Mouse (Mus musculus) liver, embryonic 18 days (tissue): ENCODE data around the gene Nup188. TPM values are rescaled to one million over a fixed set of nuclear protein-coding genes. Genes with fewer than 3 reads are reported as not detected.

Source experiments
- polyA plus RNA-seq: library from polyadenylated mRNA; depleted of rRNA; stranded (reverse); fragments of >200 nt; gene quantifications from 2 replicates; pipeline ENCODE4 v1.2.3, GENCODE M21; 2012; rRNA removed

Nup188 gene
- 8.1 and 9.4 TPM in 2 replicates for polyA plus RNA-seq

GRCm38 (mm10) chr2:30286192-30287026 lies at the start of gene Nup188, which contains the start of gene Dolk:
Gene Nup188, plus strand, starts transcription at chr2:30286397.
Gene Dolk, minus strand, starts transcription at chr2:30286334.

GRCm38 (mm10) chr2:30237199-30237880 lies 48.9 kb upstream of the Nup188 start, which contains the start of gene Lrrc8a:
Gene Lrrc8a, plus strand, starts transcription at chr2:30237715.

GRCm38 (mm10) chr2:30240267-30240666 lies 45.9 kb upstream of the Nup188 start, which contains the start of gene Gm28035:
Gene Gm28035, plus strand, starts transcription at chr2:30240567.

GRCm38 (mm10) chr2:30265767-30266253 lies 20.4 kb upstream of the Nup188 start, which contains the start of gene Phyhd1:
Gene Phyhd1, plus strand, starts transcription at chr2:30266203.

GRCm38 (mm10) chr2:30280743-30281142 lies 5.5 kb upstream of the Nup188 start, which contains the start of gene Gm28038:
Gene Gm28038, plus strand, starts transcription at chr2:30281043.

GRCm38 (mm10) chr2:30358533-30359531 lies 72.6 kb downstream of the Nup188 start, which contains the start of gene Sh3glb2:
Gene Sh3glb2, minus strand, starts transcription at chr2:30359337.

GRCm38 (mm10) chr2:30363773-30364650 lies 77.8 kb downstream of the Nup188 start, which contains the start of gene Miga2:
Gene Miga2, plus strand, starts transcription at chr2:30364233.

GRCm38 (mm10) chr2:30392114-30392576 lies 105.9 kb downstream of the Nup188 start, which contains the start of gene Dolpp1:
Gene Dolpp1, plus strand, starts transcription at chr2:30392254.

Other genes with a start within 250 kb of the Nup188 start
- 5.3 and 5.4 TPM in 2 replicates for gene Wdr34, start 237.5 kb upstream of the Nup188 start, polyA plus RNA-seq
- gene Set, start 229.0 kb upstream of the Nup188 start, polyA plus RNA-seq: 100 and 111 TPM in 2 replicates
- gene Pkn3, start 208.7 kb upstream of the Nup188 start, polyA plus RNA-seq: 2.3 and 2.7 TPM in 2 replicates
- gene Zdhhc12, start 192.7 kb upstream of the Nup188 start, polyA plus RNA-seq: 33.0 and 37.5 TPM in 2 replicates
- 8.0 and 9.3 TPM in 2 replicates for gene Zer1, start 161.8 kb upstream of the Nup188 start, polyA plus RNA-seq
- 12.2 and 12.7 TPM in 2 replicates for gene Tbc1d13, start 152.7 kb upstream of the Nup188 start, polyA plus RNA-seq
- gene Endog, start 114.9 kb upstream of the Nup188 start, polyA plus RNA-seq: 32.1 and 36.9 TPM in 2 replicates
- 14.3 and 15.6 TPM in 2 replicates for gene Spout1, start 107.9 kb upstream of the Nup188 start, polyA plus RNA-seq
- gene Kyat1, start 80.5 kb upstream of the Nup188 start, polyA plus RNA-seq: 57.7 and 63.7 TPM in 2 replicates
- 4.5 and 4.6 TPM in 2 replicates for gene Lrrc8a, start 48.7 kb upstream of the Nup188 start, polyA plus RNA-seq
- 2.3 and 2.4 TPM in 2 replicates for gene Gm28035, start 45.8 kb upstream of the Nup188 start, polyA plus RNA-seq
- 54.6 and 54.7 TPM in 2 replicates for gene Phyhd1, start 20.2 kb upstream of the Nup188 start, polyA plus RNA-seq
- not detected in 2 replicates for gene Gm28038, start 5.4 kb upstream of the Nup188 start, polyA plus RNA-seq
- gene Dolk, start 63 bp upstream of the Nup188 start, polyA plus RNA-seq: 6.3 and 6.7 TPM in 2 replicates
- gene Sh3glb2, start 72.9 kb downstream of the Nup188 start, polyA plus RNA-seq: 18.8 and 21.4 TPM in 2 replicates
- gene Miga2, start 77.8 kb downstream of the Nup188 start, polyA plus RNA-seq: 5.9 and 7.3 TPM in 2 replicates
- 12.5 and 13.9 TPM in 2 replicates for gene Dolpp1, start 105.9 kb downstream of the Nup188 start, polyA plus RNA-seq
- 27.3 and 30.7 TPM in 2 replicates for gene Crat, start 129.4 kb downstream of the Nup188 start, polyA plus RNA-seq
- gene Ptpa, start 129.6 kb downstream of the Nup188 start, polyA plus RNA-seq: 44.6 and 49.8 TPM in 2 replicates
- gene Ier5l, start 187.8 kb downstream of the Nup188 start, polyA plus RNA-seq: 1.0 and 1.2 TPM in 2 replicates